Mouse (Mus musculus) E14TG2a.4 (cell line): Measurements from ENCODE around the gene Cdhr2.

Source experiments
- CTCF ChIP-seq: conservative IDR thresholded peaks from 2 replicates; pipeline ENCODE4 v1.5.1; 2014; ENCODE audit warnings: low read length
- POU5F1 ChIP-seq: IDR thresholded peaks from 2 replicates; pipeline ENCODE4 v1.6.1; 2014; ENCODE audit warnings: low read length, borderline replicate concordance

GRCm38 (mm10) chr13:54680184-54680853 is 20.9 kb upstream of the Cdhr2 start:
- no peak for TF ChIP-seq CTCF
- TF ChIP-seq POU5F1 = no peak
